Mouse (Mus musculus) spleen, adult 2 months (tissue): ENCODE results near the gene Tfb2m.

Experiments used
- CTCF ChIP-seq: fragments of 200-500 bp; IDR thresholded peaks from 2 replicates; pipeline ENCODE4 v1.5.1; 2011; ENCODE audit warnings: mild to moderate bottlenecking, inconsistent platforms; ENCODE audit not compliant: insufficient read depth, insufficient read length, insufficient replicate concordance; ENCODE audit errors: extremely low read depth
- POLR2A ChIP-seq: fragments of 200-500 bp; IDR thresholded peaks from 2 replicates; pipeline ENCODE4 v1.6.1; 2011; ENCODE audit warnings: low read depth, low read length, inconsistent platforms

DNA sequence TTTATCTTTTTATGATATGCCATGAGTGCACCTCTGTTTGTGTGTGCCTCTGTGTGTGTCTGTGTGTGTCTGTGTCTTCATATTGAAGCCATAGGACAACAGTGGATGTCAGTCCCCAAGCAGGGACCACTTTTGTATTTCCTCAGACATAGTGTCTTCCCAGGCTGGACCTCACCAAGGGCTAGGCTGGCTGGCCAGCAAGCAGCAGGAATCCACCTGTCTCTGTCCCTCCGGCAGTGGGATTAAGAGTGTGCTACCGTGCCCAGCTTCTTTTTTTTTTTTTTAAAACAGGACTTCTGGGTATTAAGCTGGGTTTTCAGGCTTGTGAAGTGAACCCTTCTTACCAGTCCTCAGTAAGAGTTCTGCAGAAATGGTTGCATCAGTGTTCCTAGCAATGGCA lies 46.1 kb upstream of the Tfb2m start:
- no peak for TF ChIP-seq CTCF
- no peak for TF ChIP-seq POLR2A
